Mouse (Mus musculus) liver, embryonic 14.5 days (tissue): ENCODE measurements around the gene Slc16a5. TPM values are rescaled to one million over a fixed set of nuclear protein-coding genes. Genes with fewer than 3 reads are reported as not detected.
A peak's percentile ranks its signal among the peaks of the same experiment; 100 is the strongest.

ENCODE experiments used
- ATAC-seq: fragments of 200-750 bp; cut with Nextera tagmentation; 2 replicates; pipeline ENCODE4 v1.8.0; 2017; ENCODE audit warnings: moderate number of reproducible peaks, mild to moderate bottlenecking, moderate library complexity; ENCODE audit not compliant: insufficient read depth
- DNase-seq, 3 experiments: peaks; one replicate each; pipeline ENCODE4 v3.0.0-alpha.2; 2012 to 2013; ENCODE audit warnings: low read depth in 3 of 3, low spot score in 3 of 3
- H3K27ac ChIP-seq: fragments of 300-500 bp; sonication (generic); 2 replicates; pipeline ENCODE4 v1.5.1; 2014; ENCODE audit warnings: moderate library complexity, mild to moderate bottlenecking, control low read depth, inconsistent platforms
- H3K27me3 ChIP-seq: fragments of 300-500 bp; sonication (generic); 2 replicates; pipeline ENCODE4 v1.6.1; 2014; ENCODE audit warnings: mild to moderate bottlenecking, low read length, moderate library complexity; ENCODE audit not compliant: control insufficient read depth, insufficient read depth
- H3K36me3 ChIP-seq: fragments of 300-500 bp; sonication (generic); replicated peaks from 2 replicates; pipeline ENCODE4 v1.6.1; 2014; ENCODE audit warnings: low read depth; ENCODE audit not compliant: control insufficient read depth, insufficient read depth
- H3K4me1 ChIP-seq, 2 experiments: fragments of 200-500 bp in 1 of 2; fragments of 300-500 bp in 1 of 2; sonication (generic) in 1 of 2; replicated peaks; 2 replicates each; pipeline ENCODE4 v1.6.1; 2012 to 2014; ENCODE audit warnings: antibody characterized with exemption in 1 of 2, inconsistent platforms in 1 of 2, low read length in 1 of 2; ENCODE audit not compliant: control insufficient read depth in 2 of 2, insufficient read depth in 2 of 2
- H3K4me2 ChIP-seq: fragments of 300-500 bp; sonication (generic); 2 replicates; pipeline ENCODE4 v1.6.1; 2014; ENCODE audit warnings: low read depth, mild to moderate bottlenecking, control low read depth, moderate library complexity
- H3K4me3 ChIP-seq, 2 experiments: fragments of 200-500 bp in 1 of 2; fragments of 300-500 bp in 1 of 2; sonication (generic) in 1 of 2; 2 replicates each; pipeline ENCODE4 v1.5.1; 2012 to 2014; ENCODE audit warnings: low read depth in 2 of 2, low read length in 2 of 2, mild to moderate bottlenecking in 2 of 2, control low read depth in 1 of 2, inconsistent platforms in 1 of 2, moderate library complexity in 1 of 2; ENCODE audit not compliant: insufficient read depth in 1 of 2
- H3K9ac ChIP-seq: fragments of 300-500 bp; sonication (generic); replicated peaks from 2 replicates; pipeline ENCODE4 v1.6.1; 2014; ENCODE audit warnings: mild to moderate bottlenecking, control low read depth, moderate library complexity
- H3K9me3 ChIP-seq: fragments of 300-500 bp; sonication (generic); 2 replicates; pipeline ENCODE4 v1.6.1; 2016; ENCODE audit warnings: low read length, mixed read lengths; ENCODE audit not compliant: control insufficient read depth
- CTCF ChIP-seq: IDR thresholded peaks from 2 replicates; pipeline ENCODE4 v1.5.1; 2016; ENCODE audit warnings: antibody characterized with exemption, low read depth, control low read depth
- EP300 ChIP-seq: IDR thresholded peaks from 2 replicates; pipeline ENCODE4 v1.6.1; 2016; ENCODE audit warnings: antibody characterized with exemption, low read depth
- WGBS: fragments of 180-500 bp; shearing (Covaris S2); extraction: QIAGEN DNeasy Blood & Tissue Kit; methylation state at CpG from one replicate; pipeline ENCODE4 v1.1.7; 2014; ENCODE audit not compliant: insufficient replicate concordance; 5-methylcytosine and 5-hydroxymethylcytosine counted together
- polyA plus RNA-seq, 2 experiments: library from polyadenylated mRNA; depleted of rRNA in 1 of 2; stranded (reverse) in 1 of 2; unstranded in 1 of 2; fragments of >200 nt; fragmentation: Nextera tagmentation in 1 of 2; extraction: Ambion mirVana in 1 of 2; gene quantifications; 2 replicates each; pipeline versions ENCODE4 v1.2.1 to v1.2.3; 2012 to 2014

Gene Slc16a5
- polyA plus RNA-seq, 2 experiments, result 0.02 TPM; not detected in 1

- peak within 1 kb of the TSS; percentile 92 for H3K27ac ChIP-seq
- peak within 1 kb of the TSS; percentile 80 to 98 for H3K4me3 ChIP-seq
- ATAC-seq (peak; percentile 86), DNase-seq (peak; percentile 94 to 96 (median 95))
- peaks cover 33 to 44% of the 10 kb centered on the region in 2 experiments for H3K4me1 ChIP-seq
- H3K27me3 ChIP-seq, result no peaks in the 10 kb centered on the region
- H3K9me3 ChIP-seq, result no peaks in the 10 kb centered on the region
- no peaks in the 10 kb centered on the region for H3K36me3 ChIP-seq
- H3K9ac ChIP-seq, result peak within 1 kb of the TSS; percentile 97
- under 1% methylated on average over 24 of the region's 24 CpGs for WGBS
- TF ChIP-seq EP300, result peak; percentile 53; the same call in 1 of the 2 replicates
- no peak for TF ChIP-seq CTCF
- peak within 1 kb of the TSS; percentile 99 for H3K4me2 ChIP-seq
Observed at GRCm38 (mm10) chr11:115514238-115514663, 52.0 kb downstream of the Slc16a5 start, which contains the start of gene Jpt1. Gene Jpt1 (minus strand): TSS chr11:115514387.

- DNase-seq (no peak), ATAC-seq (no peak)
- no peak overlapping the region for H3K9ac ChIP-seq
- peaks cover 28 to 38% of the 10 kb centered on the region in 2 experiments for H3K4me1 ChIP-seq
- H3K4me2 ChIP-seq, result peak overlapping the region; percentile 99
- H3K27me3 ChIP-seq, result no peaks in the 10 kb centered on the region
- 61% methylated on average over 6 of the region's 6 CpGs for WGBS
- no peak overlapping the region for H3K27ac ChIP-seq
- H3K9me3 ChIP-seq, result no peaks in the 10 kb centered on the region
- H3K4me3 ChIP-seq, result no peak overlapping the region
- no peaks in the 10 kb centered on the region for H3K36me3 ChIP-seq
- no peak for TF ChIP-seq CTCF
Observed at GRCm38 (mm10) chr11:115515021-115515420, 52.7 kb downstream of the Slc16a5 start.

GRCm38 (mm10) chr11:115516942-115517341 is 54.7 kb downstream of the Slc16a5 start:
- ATAC-seq, result no peak
- no peaks in the 10 kb centered on the region for H3K27me3 ChIP-seq

GRCm38 (mm10) chr11:115518693-115519092 is 56.4 kb downstream of the Slc16a5 start:
- Histone ChIP-seq H3K4me1 (peaks cover 0 to 7% of the 10 kb centered on the region in 2 experiments; a peak in 2 of 4 replicates), H3K36me3 (peaks cover 8% of the 10 kb centered on the region), H3K27me3 (no peaks in the 10 kb centered on the region), H3K9ac (no peak overlapping the region), H3K9me3 (no peaks in the 10 kb centered on the region), H3K27ac (no peak overlapping the region), H3K4me3 (no peak overlapping the region), H3K4me2 (no peak overlapping the region)
- 69% methylated on average over 9 of the region's 9 CpGs for WGBS
- no peak for ATAC-seq
- no peak for TF ChIP-seq CTCF
- no peak for TF ChIP-seq EP300
- no peak for DNase-seq

More at GRCm38 (mm10) chr11:115516942-115517341, 54.7 kb downstream of the Slc16a5 start:
- no peak overlapping the region for H3K4me2 ChIP-seq
- no peaks in the 10 kb centered on the region for H3K9me3 ChIP-seq
- no peak overlapping the region for H3K9ac ChIP-seq
- H3K36me3 ChIP-seq, result no peaks in the 10 kb centered on the region
- 68% methylated on average over 5 of the region's 5 CpGs for WGBS
- H3K27ac ChIP-seq, result no peak overlapping the region
- no peak for TF ChIP-seq CTCF
- TF ChIP-seq EP300, result no peak
- H3K4me1 ChIP-seq, result peaks cover 10 to 18% of the 10 kb centered on the region in 2 experiments
- no peak for DNase-seq
- H3K4me3 ChIP-seq, result no peak overlapping the region

GRCm38 (mm10) chr11:115519581-115519980 is 57.3 kb downstream of the Slc16a5 start:
- H3K9me3 ChIP-seq, result no peaks in the 10 kb centered on the region
- no peaks in the 10 kb centered on the region for H3K27me3 ChIP-seq
- no peak for TF ChIP-seq EP300
- TF ChIP-seq CTCF, result no peak
- H3K4me1 ChIP-seq, result peaks cover 0 to 5% of the 10 kb centered on the region in 2 experiments; a peak in 2 of 4 replicates
- 61% methylated on average over 3 of the region's 3 CpGs for WGBS
- no peak overlapping the region for H3K27ac ChIP-seq
- H3K4me2 ChIP-seq, result no peak overlapping the region
- peaks cover 17% of the 10 kb centered on the region for H3K36me3 ChIP-seq
- no peak for DNase-seq
- ATAC-seq, result no peak
- no peak overlapping the region for H3K9ac ChIP-seq
- H3K4me3 ChIP-seq, result no peak overlapping the region
